Mouse (Mus musculus): Measurements from ENCODE around the gene Bpifa6.

DNA sequence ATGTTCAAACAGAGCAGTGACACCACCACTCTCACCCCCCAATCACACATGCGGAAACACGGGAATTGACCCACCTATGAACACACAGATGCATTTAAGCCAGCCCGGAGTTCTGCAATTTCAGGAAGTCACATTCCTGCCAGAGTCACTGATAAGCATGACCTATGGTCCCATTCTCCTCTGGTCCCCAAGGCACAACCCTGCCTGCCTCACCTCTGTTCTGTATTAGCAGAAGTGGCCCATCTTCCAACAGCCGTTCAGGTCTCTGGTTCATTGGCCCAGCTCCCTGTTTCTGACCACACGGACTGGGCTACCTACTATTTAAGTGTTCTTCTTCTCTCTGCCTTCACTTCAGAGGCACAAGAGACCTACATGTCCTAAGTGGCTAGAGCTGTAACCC, at the start of gene Bpifa6:
- TF ChIP-seq CTCF (IDR thresholded peaks at IDR 0.05; ENCODE audit: borderline replicate concordance, insufficient read depth, low read depth, low read length) (no peak), POLR2A (IDR thresholded peaks at IDR 0.05; ENCODE audit: borderline replicate concordance, insufficient read depth, low read length) (no peak)

All from cerebellum, adult 2 months (tissue).